Mouse (Mus musculus) limb, embryonic 14.5 days (tissue): ENCODE measurements around the gene Wdr46. TPM values are rescaled to one million over a fixed set of nuclear protein-coding genes. Genes with fewer than 3 reads are reported as not detected.
A peak's percentile ranks its signal among the peaks of the same experiment; 100 is the strongest.

Experiments used
- ATAC-seq: fragments of 200-750 bp; cut with Nextera tagmentation; 2 replicates; pipeline ENCODE4 v1.8.0; 2017; ENCODE audit warnings: low read depth, moderate number of reproducible peaks, moderate TSS enrichment; ENCODE audit not compliant: low FRiP score
- DNase-seq: peaks from one replicate; pipeline ENCODE4 v3.0.0-alpha.2; 2015; ENCODE audit warnings: low spot score
- H3K27ac ChIP-seq: fragments of 300-500 bp; sonication (generic); replicated peaks from 2 replicates; pipeline ENCODE4 v1.5.1; 2014; ENCODE audit warnings: low read depth, mild to moderate bottlenecking, low read length, moderate library complexity, mixed read lengths
- H3K27me3 ChIP-seq: fragments of 300-500 bp; sonication (generic); 2 replicates; pipeline ENCODE4 v1.6.1; 2014; ENCODE audit warnings: low read length, mixed read lengths; ENCODE audit not compliant: control insufficient read depth, insufficient read depth
- H3K36me3 ChIP-seq: fragments of 300-500 bp; sonication (generic); 2 replicates; pipeline ENCODE4 v1.6.1; 2014; ENCODE audit warnings: mild to moderate bottlenecking, low read length, moderate library complexity, mixed read lengths; ENCODE audit not compliant: control insufficient read depth, insufficient read depth
- H3K4me1 ChIP-seq: fragments of 300-500 bp; sonication (generic); 2 replicates; pipeline ENCODE4 v1.6.1; 2014; ENCODE audit warnings: antibody characterized with exemption, low read length, mixed read lengths; ENCODE audit not compliant: control insufficient read depth, insufficient read depth
- H3K4me2 ChIP-seq: fragments of 300-500 bp; sonication (generic); replicated peaks from 2 replicates; pipeline ENCODE4 v1.6.1; 2014; ENCODE audit warnings: low read depth, mild to moderate bottlenecking, low read length, moderate library complexity; ENCODE audit not compliant: severe bottlenecking
- H3K4me3 ChIP-seq: fragments of 300-500 bp; sonication (generic); replicated peaks from 2 replicates; pipeline ENCODE4 v1.5.1; 2014; ENCODE audit warnings: low read length
- H3K9ac ChIP-seq: fragments of 300-500 bp; sonication (generic); 2 replicates; pipeline ENCODE4 v1.6.1; 2014; ENCODE audit warnings: mild to moderate bottlenecking, low read depth, low read length, moderate library complexity; ENCODE audit not compliant: severe bottlenecking
- H3K9me3 ChIP-seq: fragments of 300-500 bp; sonication (generic); 2 replicates; pipeline ENCODE4 v1.6.1; 2016; ENCODE audit warnings: low read length; ENCODE audit not compliant: control insufficient read depth
- POLR2A ChIP-seq: fragments of 200-500 bp; IDR thresholded peaks from 2 replicates; pipeline ENCODE4 v1.8.0; 2012; ENCODE audit warnings: inconsistent platforms, mild to moderate bottlenecking, moderate library complexity, borderline replicate concordance; ENCODE audit not compliant: insufficient read depth, insufficient read length; ENCODE audit errors: extremely low read depth
- WGBS: fragments of 180-500 bp; shearing (Covaris S2); extraction: QIAGEN DNeasy Blood & Tissue Kit; methylation state at CpG from one replicate; pipeline ENCODE4 v1.1.7; 2014; 5-methylcytosine and 5-hydroxymethylcytosine counted together
- polyA plus RNA-seq, 2 experiments: library from polyadenylated mRNA; depleted of rRNA in 1 of 2; stranded (reverse) in 1 of 2; unstranded in 1 of 2; fragments of >200 nt; fragmentation: Nextera tagmentation in 1 of 2; extraction: Ambion mirVana in 1 of 2; gene quantifications; 2 replicates each; pipeline versions ENCODE4 v1.2.1 to v1.2.3; 2012 to 2014

The Wdr46 gene
- polyA plus RNA-seq, 2 experiments = 21.6 to 30.9 TPM

GRCm38 (mm10) chr17:33908331-33909076 lies 32.0 kb upstream of the Wdr46 start:
- no peaks in the 10 kb centered on the region for H3K9me3 ChIP-seq
- peaks cover 8% of the 10 kb centered on the region for H3K4me1 ChIP-seq
- no peaks in the 10 kb centered on the region for H3K27me3 ChIP-seq
- DNase-seq (no peak), ATAC-seq (peak; percentile 41)
- peak overlapping the region; percentile 79 for H3K9ac ChIP-seq
- peak overlapping the region; percentile 96 for H3K4me2 ChIP-seq
- WGBS = under 1% methylated on average over 41 of the region's 44 CpGs
- peak overlapping the region; percentile 88 for H3K4me3 ChIP-seq
- H3K27ac ChIP-seq = peak overlapping the region; percentile 72
- TF ChIP-seq POLR2A = no peak
- peaks cover 25% of the 10 kb centered on the region for H3K36me3 ChIP-seq

GRCm38 (mm10) chr17:33909077-33909868 lies 31.2 kb upstream of the Wdr46 start, which contains the start of gene Daxx:
Gene Daxx, plus strand, starts transcription at chr17:33909414.
- Histone ChIP-seq H3K9me3 (no peaks in the 10 kb centered on the region), H3K36me3 (peaks cover 33% of the 10 kb centered on the region), H3K4me1 (peaks cover 8% of the 10 kb centered on the region), H3K27ac (peak within 1 kb of the TSS; percentile 76), H3K9ac (peak within 1 kb of the TSS; percentile 79), H3K4me2 (peak within 1 kb of the TSS; percentile 96), H3K4me3 (peak within 1 kb of the TSS; percentile 88), H3K27me3 (no peaks in the 10 kb centered on the region)
- peak; percentile 98 for DNase-seq
- peak; percentile 65; the same call in 1 of the 2 replicates for TF ChIP-seq POLR2A
- 1% methylated on average over 67 of the region's 68 CpGs for WGBS
- ATAC-seq = peak; percentile 96

GRCm38 (mm10) chr17:33909869-33910250 lies 30.6 kb upstream of the Wdr46 start:
- Histone ChIP-seq H3K27ac (peak overlapping the region; percentile 76), H3K4me1 (peaks cover 9% of the 10 kb centered on the region), H3K27me3 (no peaks in the 10 kb centered on the region), H3K4me2 (peak overlapping the region; percentile 96), H3K36me3 (peaks cover 39% of the 10 kb centered on the region), H3K9me3 (no peaks in the 10 kb centered on the region), H3K4me3 (peak overlapping the region; percentile 88), H3K9ac (peak overlapping the region; percentile 79)
- DNase-seq (no peak), ATAC-seq (no peak; the same call in 1 of the 2 replicates)
- no peak for TF ChIP-seq POLR2A
- WGBS = 2% methylated on average over 14 of the region's 14 CpGs

GRCm38 (mm10) chr17:33910346-33911051 lies 30.0 kb upstream of the Wdr46 start:
- Histone ChIP-seq H3K9ac (peak overlapping the region; percentile 79), H3K4me1 (peaks cover 15% of the 10 kb centered on the region), H3K4me2 (peak overlapping the region; percentile 96), H3K27ac (peak overlapping the region; percentile 76; the same call in 1 of the 2 replicates), H3K27me3 (no peaks in the 10 kb centered on the region), H3K9me3 (no peaks in the 10 kb centered on the region), H3K36me3 (peaks cover 43% of the 10 kb centered on the region), H3K4me3 (peak overlapping the region; percentile 88)
- DNase-seq = no peak
- no peak for TF ChIP-seq POLR2A
- 43% methylated on average over 11 of the region's 11 CpGs for WGBS
- ATAC-seq = no peak

- Histone ChIP-seq H3K27me3 (no peaks in the 10 kb centered on the region), H3K27ac (no peak overlapping the region), H3K9ac (no peak overlapping the region), H3K9me3 (no peaks in the 10 kb centered on the region), H3K4me1 (peaks cover 16% of the 10 kb centered on the region), H3K36me3 (peaks cover 43% of the 10 kb centered on the region), H3K4me3 (no peak overlapping the region), H3K4me2 (no peak overlapping the region)
- no peak for TF ChIP-seq POLR2A
- no peak for DNase-seq
- 93% methylated on average over 31 of the region's 31 CpGs for WGBS
- ATAC-seq = no peak
Measured at GRCm38 (mm10) chr17:33911052-33911812, 29.2 kb upstream of the Wdr46 start.
